Mouse (Mus musculus): ENCODE results near the gene Pdzd2.

GRCm38 (mm10) chr15:12384679-12385078 is 355.0 kb downstream of the Pdzd2 start:
- TF ChIP-seq GATA1 (IDR thresholded peaks at IDR 0.05; ENCODE audit: low read length): no peak
- no peak for TF ChIP-seq TAL1 (IDR thresholded peaks at IDR 0.05; ENCODE audit: low read length)
